In the genomic region with DNA sequence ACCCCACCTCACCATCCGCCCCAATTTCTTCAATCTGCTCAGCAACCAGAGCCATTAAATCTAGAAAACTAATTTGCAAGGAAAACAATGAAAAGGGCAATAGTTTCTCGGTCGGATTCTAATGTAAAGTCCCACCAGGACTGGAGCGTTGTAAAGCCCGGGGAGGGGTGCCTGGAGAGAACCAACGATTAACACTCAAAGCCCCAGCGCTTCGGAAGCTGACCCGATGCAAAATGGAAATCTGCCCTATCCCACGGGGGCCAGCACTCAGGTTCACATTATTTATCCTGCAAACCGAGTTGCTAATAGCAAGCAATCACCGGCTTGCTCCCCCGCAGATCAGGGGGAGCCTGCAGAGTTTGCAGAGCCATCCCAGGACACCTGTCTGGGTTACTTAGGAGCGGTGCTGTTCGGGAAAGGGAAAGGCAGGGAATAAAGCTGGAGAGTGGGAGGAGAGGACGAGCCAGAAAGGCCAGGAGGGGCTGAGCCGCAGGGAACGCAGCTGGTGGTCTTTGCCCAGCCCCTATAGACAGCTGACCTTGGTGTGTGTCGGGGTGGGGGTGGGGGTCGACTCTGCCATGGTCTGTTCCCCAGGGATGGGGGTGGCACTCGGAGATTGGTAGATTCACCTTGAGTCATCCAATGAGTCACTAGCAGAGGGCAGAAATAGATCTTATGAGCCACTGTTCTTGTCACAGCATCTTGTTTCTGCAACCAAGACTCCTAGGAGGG, we compare ENCODE assay signal across 8 mouse cellular contexts. TPM values are rescaled to one million over a fixed set of nuclear protein-coding genes. Genes with fewer than 3 reads are reported as not detected.
A peak's percentile ranks its signal among the peaks of the same experiment; 100 is the strongest.
DNase-seq lines count a peak whose midpoint lies in the region; ATAC-seq and TF ChIP-seq lines count a peak whose summit lies in the region.
"Had no signal": no experiment of that assay in that cellular context is flagged by ENCODE, and none has a peak within 500 bp of the region (broad histone marks: within the 10 kb centered on the region; RNA-seq: fewer than 3 reads in every experiment).

No protein-coding gene starts in this region.

- no peak overlapping the region for H3K9ac ChIP-seq in hindbrain, embryonic 13.5 days
- no peak overlapping the region for H3K9ac ChIP-seq in midbrain, embryonic 15.5 days

- no peak for TF ChIP-seq CTCF in cortical plate, adult 2 months (IDR thresholded peaks at IDR 0.05; ENCODE audit: extremely low read depth, insufficient read depth, low read length)

- peak; percentile 27 to 39 for DNase-seq in kidney, postnatal 4 days
- no peak for DNase-seq in kidney, postnatal 36 days
- DNase-seq in B cell, adult 2 months = no peak
- no peak for DNase-seq in c-Kit-positive CD71-positive TER-119-positive erythroid progenitor cells, embryonic 14.5 days (ENCODE audit: low spot score)

- H3K4me2 ChIP-seq in hindbrain, embryonic 13.5 days = peak overlapping the region; percentile 40
- peak overlapping the region; percentile 43 for H3K4me2 ChIP-seq in midbrain, embryonic 15.5 days

- H3K36me3 ChIP-seq in hindbrain, embryonic 13.5 days = no peaks in the 10 kb centered on the region
- H3K36me3 ChIP-seq in midbrain, embryonic 15.5 days (replicated peaks) = no peaks in the 10 kb centered on the region

- no peaks in the 10 kb centered on the region for H3K9me3 ChIP-seq in hindbrain, embryonic 13.5 days
- no peaks in the 10 kb centered on the region for H3K9me3 ChIP-seq in midbrain, embryonic 15.5 days

- peak; percentile 36; the same call in 1 of the 2 replicates for ATAC-seq in hindbrain, embryonic 13.5 days (ENCODE audit: low FRiP score)
- ATAC-seq in midbrain, embryonic 15.5 days (replicated peaks) = peak; percentile 58

- H3K4me1 ChIP-seq in cortical plate, adult 2 months (ENCODE audit: control insufficient read depth, insufficient read depth, low read length) = peaks cover 1% of the 10 kb centered on the region; the same call in 1 of the 2 replicates
- peaks cover 24% of the 10 kb centered on the region for H3K4me1 ChIP-seq in hindbrain, embryonic 13.5 days (replicated peaks)
- peaks cover 11% of the 10 kb centered on the region for H3K4me1 ChIP-seq in midbrain, embryonic 15.5 days

- no peaks in the 10 kb centered on the region for H3K27me3 ChIP-seq in hindbrain, embryonic 13.5 days
- no peaks in the 10 kb centered on the region for H3K27me3 ChIP-seq in midbrain, embryonic 15.5 days (replicated peaks)

- H3K4me3 ChIP-seq in cortical plate, adult 2 months (ENCODE audit: insufficient read depth, low read length) = peak overlapping the region; percentile 17; the same call in 1 of the 2 replicates
- H3K4me3 ChIP-seq in hindbrain, embryonic 13.5 days = peak overlapping the region; percentile 0; the same call in 1 of the 2 replicates
- peak overlapping the region; percentile 16 for H3K4me3 ChIP-seq in midbrain, embryonic 15.5 days

- no peak for TF ChIP-seq POLR2A in cortical plate, adult 2 months (IDR thresholded peaks at IDR 0.05; ENCODE audit: extremely low read depth, insufficient read depth, low read length)

- 2% methylated on average over 21 of the region's 21 CpGs for WGBS in hindbrain, embryonic 13.5 days
- WGBS in midbrain, embryonic 15.5 days = 4% methylated on average over 21 of the region's 21 CpGs

- H3K27ac ChIP-seq in cortical plate, adult 2 months (ENCODE audit: insufficient read depth, low read length) = no peak overlapping the region
- H3K27ac ChIP-seq in hindbrain, embryonic 13.5 days = no peak overlapping the region
- H3K27ac ChIP-seq in midbrain, embryonic 15.5 days = no peak overlapping the region

RNA-seq across cellular contexts. Expression of a gene that starts 37.5 kb away (rescaled TPM):
- polyA plus RNA-seq in cortical plate, adult 2 months (2012; rRNA removed) = 0.10 and 0.13 TPM in 2 replicates
- 0.26 and 0.38 TPM in 2 replicates for polyA plus RNA-seq in hindbrain, embryonic 13.5 days (2015; fragmentation: Nextera tagmentation; extraction: Ambion mirVana)
- not detected in 2 replicates for polyA plus RNA-seq in midbrain, embryonic 15.5 days (2015; fragmentation: Nextera tagmentation; extraction: Ambion mirVana)

RNA-seq across cellular contexts. Expression of a gene that starts 54.4 kb away (rescaled TPM):
- 14.3 and 14.5 TPM in 2 replicates for polyA plus RNA-seq in cortical plate, adult 2 months (2012; rRNA removed)
- 7.3 and 8.7 TPM in 2 replicates for polyA plus RNA-seq in hindbrain, embryonic 13.5 days (2015; fragmentation: Nextera tagmentation; extraction: Ambion mirVana)
- polyA plus RNA-seq in midbrain, embryonic 15.5 days (2015; fragmentation: Nextera tagmentation; extraction: Ambion mirVana) = 4.8 and 6.5 TPM in 2 replicates

RNA-seq across cellular contexts. Expression of a gene that starts 55.8 kb away (rescaled TPM):
- polyA plus RNA-seq in cortical plate, adult 2 months (2012; rRNA removed) = not detected in 2 replicates
- not detected in 2 replicates for polyA plus RNA-seq in hindbrain, embryonic 13.5 days (2015; fragmentation: Nextera tagmentation; extraction: Ambion mirVana)
- polyA plus RNA-seq in midbrain, embryonic 15.5 days (2015; fragmentation: Nextera tagmentation; extraction: Ambion mirVana) = not detected in 2 replicates
- polyA plus RNA-seq: lung, embryonic 16.5 days had no signal

Comparison
In these comparisons a context has a peak if more than half of its experiments do, and no peak if none do; other contexts are left out.
1. DNase-seq: peak in kidney, postnatal 4 days (2 of 2); none in kidney, postnatal 36 days (0 of 2), B cell, adult 2 months (0 of 2) and c-Kit-positive CD71-positive TER-119-positive erythroid progenitor cells, embryonic 14.5 days (single experiment).
2. Peak in every context shown above with its lines, with median percentiles within 50 percentile points of each other: H3K4me3 ChIP-seq.